9 mouse cellular contexts compared by ENCODE assay signal in the genomic region with DNA sequence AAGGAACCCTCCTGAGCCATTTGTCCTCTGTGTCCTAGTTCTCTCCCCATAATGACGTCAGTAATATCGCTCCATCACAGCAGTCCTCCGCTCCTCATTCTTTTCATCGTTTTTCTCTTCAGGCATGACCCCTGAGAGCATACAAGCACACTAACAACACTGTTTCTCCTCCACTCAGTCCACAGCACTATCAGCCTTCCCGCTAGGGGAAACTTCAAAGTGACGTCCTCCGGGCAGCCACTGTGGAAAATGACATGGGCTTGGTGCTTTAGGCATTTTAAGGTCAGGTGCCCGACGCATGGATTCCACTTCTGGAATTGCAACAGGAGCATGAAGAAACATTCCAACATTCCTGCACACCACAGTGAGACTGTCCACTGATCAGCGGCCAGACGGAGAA. TPM values are rescaled to one million over a fixed set of nuclear protein-coding genes. Genes with fewer than 3 reads are reported as not detected.
DNase-seq lines count a peak whose midpoint lies in the region; ATAC-seq lines count a peak whose summit lies in the region.
"Had no signal": no experiment of that assay in that cellular context is flagged by ENCODE, and none has a peak within 500 bp of the region (broad histone marks: within the 10 kb centered on the region; RNA-seq: fewer than 3 reads in every experiment).

No protein-coding gene starts in this region.

- ATAC-seq in forebrain, embryonic 11.5 days (replicated peaks; ENCODE audit: low FRiP score) = no peak
- no peak for ATAC-seq in liver, embryonic 13.5 days (ENCODE audit: low read depth)
- no peak for ATAC-seq in liver, embryonic 16.5 days (ENCODE audit: low read depth)
- ATAC-seq: activated CD4-positive, CD25-positive, alpha-beta regulatory T cell, adult 4 months had no signal

- DNase-seq in forebrain, embryonic 10.5 days (ENCODE audit: extremely low spot score, low spot score) = no peak
- DNase-seq in forebrain, embryonic 11.5 days (ENCODE audit: low spot score) = no peak
- no peak for DNase-seq in liver, embryonic 13.5 days
- DNase-seq in liver = no peak
- DNase-seq in splenic B cell, adult 2 months (ENCODE audit: low read depth, low spot score) = peak; percentile 17
- no peak for DNase-seq in testis, postnatal 14 days (ENCODE audit: low spot score)
- DNase-seq in cerebellum, adult 9-10 months = no peak

- peaks cover 58% of the 10 kb centered on the region for H3K27me3 ChIP-seq in forebrain, embryonic 10.5 days (ENCODE audit: poor library complexity, severe bottlenecking)
- peaks cover 39% of the 10 kb centered on the region for H3K27me3 ChIP-seq in forebrain, embryonic 11.5 days (ENCODE audit: control insufficient read depth, insufficient read depth, low read length)
- peaks cover 51% of the 10 kb centered on the region for H3K27me3 ChIP-seq in liver, embryonic 13.5 days
- peaks cover 37% of the 10 kb centered on the region for H3K27me3 ChIP-seq in liver, embryonic 16.5 days (ENCODE audit: control insufficient read depth, insufficient read depth, low read depth, low read length)
- no peaks in the 10 kb centered on the region for H3K27me3 ChIP-seq in splenic B cell, adult 2 months (ENCODE audit: control insufficient read depth, insufficient read depth, low read length, poor library complexity, severe bottlenecking)

- H3K4me2 ChIP-seq in forebrain, embryonic 11.5 days (ENCODE audit: low read depth, low read length, severe bottlenecking) = no peak overlapping the region
- H3K4me2 ChIP-seq in liver, embryonic 13.5 days = no peak overlapping the region
- H3K4me2 ChIP-seq in liver, embryonic 16.5 days (ENCODE audit: low read depth, low read length) = 0 out of 2 replicates have a peak overlapping the region, but pooled peaks have one; percentile 35

- peak overlapping the region; percentile 59; the same call in 1 of the 2 replicates for H3K4me3 ChIP-seq in forebrain, embryonic 10.5 days
- H3K4me3 ChIP-seq in forebrain, embryonic 11.5 days (ENCODE audit: low read depth, low read length) = no peak overlapping the region
- H3K4me3 ChIP-seq in liver, embryonic 13.5 days (replicated peaks) = peak overlapping the region; percentile 40; the same call in 1 of the 2 replicates
- no peak overlapping the region for H3K4me3 ChIP-seq in liver, embryonic 16.5 days (ENCODE audit: low read depth, low read length)

- no peak overlapping the region for H3K9ac ChIP-seq in forebrain, embryonic 11.5 days (ENCODE audit: low read length)
- H3K9ac ChIP-seq in liver, embryonic 13.5 days = no peak overlapping the region
- no peak overlapping the region for H3K9ac ChIP-seq in liver, embryonic 16.5 days (ENCODE audit: low read depth, low read length)

- WGBS in forebrain, embryonic 10.5 days = 33% methylated on average over 11 of the region's 11 CpGs
- WGBS in forebrain, embryonic 11.5 days = 33% methylated on average over 11 of the region's 11 CpGs
- WGBS in liver, embryonic 13.5 days (ENCODE audit: insufficient replicate concordance) = 33% methylated on average over 11 of the region's 11 CpGs
- WGBS in liver, embryonic 16.5 days (ENCODE audit: insufficient replicate concordance) = 32% methylated on average over 11 of the region's 11 CpGs

- no peaks in the 10 kb centered on the region for H3K9me3 ChIP-seq in forebrain, embryonic 10.5 days
- H3K9me3 ChIP-seq in forebrain, embryonic 11.5 days (ENCODE audit: control insufficient read depth, low read length) = no peaks in the 10 kb centered on the region
- H3K9me3 ChIP-seq in liver, embryonic 13.5 days (replicated peaks) = no peaks in the 10 kb centered on the region
- H3K9me3 ChIP-seq in liver, embryonic 16.5 days (replicated peaks; ENCODE audit: control insufficient read depth, low read length) = no peaks in the 10 kb centered on the region

- no peak overlapping the region for H3K27ac ChIP-seq in forebrain, embryonic 10.5 days
- H3K27ac ChIP-seq in forebrain, embryonic 11.5 days (ENCODE audit: low read depth, low read length) = no peak overlapping the region
- H3K27ac ChIP-seq in liver, embryonic 13.5 days = no peak overlapping the region
- no peak overlapping the region for H3K27ac ChIP-seq in liver, embryonic 16.5 days (ENCODE audit: low read length)

- H3K4me1 ChIP-seq in forebrain, embryonic 10.5 days = peaks cover 15% of the 10 kb centered on the region
- H3K4me1 ChIP-seq in forebrain, embryonic 11.5 days (replicated peaks; ENCODE audit: control insufficient read depth, insufficient read depth, low read length) = no peaks in the 10 kb centered on the region
- H3K4me1 ChIP-seq in liver, embryonic 13.5 days (replicated peaks) = peaks cover 7% of the 10 kb centered on the region; the same call in 1 of the 2 replicates
- no peaks in the 10 kb centered on the region for H3K4me1 ChIP-seq in liver, embryonic 16.5 days (ENCODE audit: control insufficient read depth, low read depth, low read length)

- no peaks in the 10 kb centered on the region for H3K36me3 ChIP-seq in forebrain, embryonic 10.5 days (replicated peaks)
- no peaks in the 10 kb centered on the region for H3K36me3 ChIP-seq in forebrain, embryonic 11.5 days (ENCODE audit: control insufficient read depth, insufficient read depth, low read length)
- no peaks in the 10 kb centered on the region for H3K36me3 ChIP-seq in liver, embryonic 13.5 days
- no peaks in the 10 kb centered on the region for H3K36me3 ChIP-seq in liver, embryonic 16.5 days (ENCODE audit: control insufficient read depth, insufficient read depth)
- H3K36me3 ChIP-seq in splenic B cell, adult 2 months (ENCODE audit: control insufficient read depth, insufficient read depth, low read length, poor library complexity, severe bottlenecking) = no peaks in the 10 kb centered on the region

RNA-seq across cellular contexts. Expression of a gene that starts 0.7 kb away (rescaled TPM):
- polyA plus RNA-seq in forebrain, embryonic 10.5 days (2016; fragmentation: Nextera tagmentation; extraction: Ambion mirVana) = 0.04 TPM in 1 of 2 replicates, not detected in the other
- 0.08 TPM in 1 of 2 replicates, not detected in the other for polyA plus RNA-seq in forebrain, embryonic 11.5 days (2014; fragmentation: Nextera tagmentation; extraction: Ambion mirVana)
- 1.6 and 1.8 TPM in 2 replicates for polyA plus RNA-seq in liver, embryonic 13.5 days (2015; fragmentation: Nextera tagmentation; extraction: Ambion mirVana)
- polyA plus RNA-seq in liver, embryonic 16.5 days (2015; fragmentation: Nextera tagmentation; extraction: Ambion mirVana) = 1.4 and 1.6 TPM in 2 replicates

RNA-seq across cellular contexts. Expression of a gene that starts 28.9 kb away (rescaled TPM):
- polyA plus RNA-seq in forebrain, embryonic 10.5 days (2016; fragmentation: Nextera tagmentation; extraction: Ambion mirVana) = 49.9 and 55.4 TPM in 2 replicates
- 57.9 and 59.3 TPM in 2 replicates for polyA plus RNA-seq in forebrain, embryonic 11.5 days (2014; fragmentation: Nextera tagmentation; extraction: Ambion mirVana)
- polyA plus RNA-seq in liver, embryonic 13.5 days (2015; fragmentation: Nextera tagmentation; extraction: Ambion mirVana) = 39.0 and 39.3 TPM in 2 replicates
- 29.5 and 32.0 TPM in 2 replicates for polyA plus RNA-seq in liver, embryonic 16.5 days (2015; fragmentation: Nextera tagmentation; extraction: Ambion mirVana)

Comparison
In these comparisons a context has a peak if more than half of its experiments do, and no peak if none do; other contexts are left out.
1. H3K4me3 ChIP-seq: peak in forebrain, embryonic 10.5 days (single experiment) and liver, embryonic 13.5 days (single experiment); none in forebrain, embryonic 11.5 days (single experiment) and liver, embryonic 16.5 days (single experiment).